Mouse (Mus musculus) naive thymus-derived CD4-positive, alpha-beta T cell, adult 2 months (primary cell): ENCODE measurements around the gene Ceacam19.

Source experiments
- DNase-seq: peaks from one replicate; pipeline ENCODE4 v3.0.0-alpha.2; 2011; ENCODE audit warnings: low read depth

Ceacam19 gene

GRCm38 (mm10) chr7:19880754-19881153, 7.0 kb downstream of the Ceacam19 start:
- DNase-seq = no peak

- peak; percentile 46 for DNase-seq
Observed at GRCm38 (mm10) chr7:19876781-19877425, 10.9 kb downstream of the Ceacam19 start.

- DNase-seq = peak; percentile 80
Observed at GRCm38 (mm10) chr7:19875948-19876682, 11.7 kb downstream of the Ceacam19 start.

- DNase-seq = peak; percentile 67
Observed at GRCm38 (mm10) chr7:19871943-19872601, 15.7 kb downstream of the Ceacam19 start.

GRCm38 (mm10) chr7:19871137-19871621, 16.6 kb downstream of the Ceacam19 start:
- DNase-seq = peak; percentile 46

- no peak for DNase-seq
Observed at GRCm38 (mm10) chr7:19867751-19868399, 19.9 kb downstream of the Ceacam19 start.

- DNase-seq = no peak
Observed at GRCm38 (mm10) chr7:19866490-19866889, 21.3 kb downstream of the Ceacam19 start.

- DNase-seq = no peak
Observed at GRCm38 (mm10) chr7:19865246-19866036, 22.3 kb downstream of the Ceacam19 start.

GRCm38 (mm10) chr7:19864241-19864640, 23.5 kb downstream of the Ceacam19 start:
- no peak for DNase-seq

- no peak for DNase-seq
Observed at GRCm38 (mm10) chr7:19861199-19861598, 26.6 kb downstream of the Ceacam19 start, which contains the start of gene Ceacam16. Ceacam16 (minus strand) TSS chr7:19861299.

- DNase-seq = peak; percentile 61
Observed at GRCm38 (mm10) chr7:19859740-19860139, 28.0 kb downstream of the Ceacam19 start.

GRCm38 (mm10) chr7:19856283-19856682, 31.5 kb downstream of the Ceacam19 start:
- no peak for DNase-seq

- DNase-seq = no peak
Observed at GRCm38 (mm10) chr7:19855663-19856062, 32.1 kb downstream of the Ceacam19 start.

GRCm38 (mm10) chr7:19853526-19853925, 34.2 kb downstream of the Ceacam19 start:
- no peak for DNase-seq

- DNase-seq = no peak
Observed at GRCm38 (mm10) chr7:19851858-19852570, 35.8 kb downstream of the Ceacam19 start, which contains the start of gene Gm19345. Gm19345 (plus strand) TSS chr7:19852003.

- DNase-seq = peak; percentile 61
Observed at GRCm38 (mm10) chr7:19844521-19845171, 43.1 kb downstream of the Ceacam19 start.

GRCm38 (mm10) chr7:19843561-19843960, 44.2 kb downstream of the Ceacam19 start:
- peak; percentile 84 for DNase-seq

GRCm38 (mm10) chr7:19842885-19843504, 44.8 kb downstream of the Ceacam19 start:
- no peak for DNase-seq

GRCm38 (mm10) chr7:19841686-19842413, 45.9 kb downstream of the Ceacam19 start:
- DNase-seq = no peak
